Mouse (Mus musculus): ENCODE results near the gene Id2.

Gene Id2

GRCm38 (mm10) chr12:25083260-25084178 lies 13.4 kb downstream of the Id2 start:
- DNase-seq (ENCODE audit: low read depth, low spot score): no peak

- no peak for DNase-seq (ENCODE audit: low read depth, low spot score)
These were observed 22.6 kb downstream of the Id2 start for GRCm38 (mm10) chr12:25074344-25074743.

DNA sequence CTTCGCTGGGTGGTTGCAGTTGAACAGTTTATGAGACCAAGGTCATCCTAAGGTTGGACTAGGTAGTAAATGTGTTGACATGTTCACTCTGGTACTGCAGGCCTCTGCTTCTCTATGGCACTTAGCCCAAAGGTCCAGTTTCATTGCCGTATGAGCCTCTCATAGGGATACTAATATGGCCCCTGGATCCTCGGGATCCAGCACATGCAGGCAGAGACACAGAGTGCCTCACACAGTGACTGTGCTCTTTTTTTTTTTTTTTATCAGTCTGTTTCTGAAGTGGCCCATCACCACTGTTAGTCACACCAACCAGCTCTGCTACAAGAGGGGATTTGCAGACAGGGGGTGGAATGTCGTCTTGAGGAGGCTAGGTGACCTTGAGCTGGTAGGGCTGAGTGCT lies 23.6 kb downstream of the Id2 start:
- DNase-seq (ENCODE audit: low read depth, low spot score): no peak

GRCm38 (mm10) chr12:25062264-25062663 lies 34.7 kb downstream of the Id2 start:
- no peak for DNase-seq (ENCODE audit: low read depth, low spot score)

- DNase-seq (ENCODE audit: low read depth, low spot score): no peak
These were observed 36.0 kb downstream of the Id2 start for GRCm38 (mm10) chr12:25060901-25061300.

GRCm38 (mm10) chr12:25059487-25060200 lies 37.3 kb downstream of the Id2 start:
- DNase-seq (ENCODE audit: low read depth, low spot score): no peak

DNA sequence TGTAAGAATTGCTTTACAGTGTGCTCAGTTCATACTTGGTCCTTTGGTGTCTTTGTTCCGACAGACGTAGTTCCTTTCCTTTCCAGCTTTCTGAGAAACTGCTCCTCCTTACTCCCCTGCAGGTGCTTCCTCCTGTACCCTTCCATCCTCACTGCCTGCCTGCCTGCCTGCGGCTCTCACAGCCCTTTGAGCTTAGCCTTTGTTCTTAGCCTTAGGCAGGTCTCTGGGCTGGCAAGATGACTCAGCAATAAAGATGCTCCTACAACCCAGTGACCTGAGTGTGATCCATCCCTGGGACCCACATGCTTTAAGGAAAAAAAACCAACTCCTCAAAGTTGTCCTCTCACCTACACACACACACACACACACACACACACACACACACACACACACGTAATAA lies 42.0 kb downstream of the Id2 start:
- no peak for DNase-seq (ENCODE audit: low read depth, low spot score)

GRCm38 (mm10) chr12:25054511-25054910 lies 42.4 kb downstream of the Id2 start:
- no peak for DNase-seq (ENCODE audit: low read depth, low spot score)

GRCm38 (mm10) chr12:25049253-25049652 lies 47.7 kb downstream of the Id2 start:
- no peak for DNase-seq (ENCODE audit: low read depth, low spot score)

DNA sequence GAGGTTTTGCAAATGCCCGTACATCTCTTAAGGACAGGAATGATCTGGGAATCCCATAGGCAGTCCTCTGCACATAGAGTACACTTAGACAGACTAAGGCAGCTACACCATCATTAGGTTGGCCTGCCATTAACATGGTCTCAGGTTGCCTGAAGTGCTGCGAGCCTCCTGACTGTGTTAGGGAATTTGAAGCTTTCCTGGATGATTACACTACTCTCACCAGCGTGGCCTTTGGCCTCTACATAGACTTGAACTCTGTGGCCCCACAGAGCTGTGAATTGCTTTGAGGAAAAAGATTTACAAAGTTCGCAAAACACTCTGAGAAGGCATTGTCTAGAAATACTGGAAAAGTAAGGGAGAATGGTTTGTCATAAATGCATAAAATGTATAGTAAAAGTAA lies 52.4 kb downstream of the Id2 start:
- DNase-seq (ENCODE audit: low read depth, low spot score): no peak

GRCm38 (mm10) chr12:25044056-25044455 lies 52.9 kb downstream of the Id2 start:
- no peak for DNase-seq (ENCODE audit: low read depth, low spot score)

Measured in skeletal muscle tissue, adult 2 months (tissue).